Mouse (Mus musculus): Measurements from ENCODE around the gene Kctd3. TPM values are rescaled to one million over a fixed set of nuclear protein-coding genes. Genes with fewer than 3 reads are reported as not detected.
A peak's percentile ranks its signal among the peaks of the same experiment; 100 is the strongest.

Kctd3 gene
- polyA plus RNA-seq, 1 experiment: 25.4 TPM

DNA sequence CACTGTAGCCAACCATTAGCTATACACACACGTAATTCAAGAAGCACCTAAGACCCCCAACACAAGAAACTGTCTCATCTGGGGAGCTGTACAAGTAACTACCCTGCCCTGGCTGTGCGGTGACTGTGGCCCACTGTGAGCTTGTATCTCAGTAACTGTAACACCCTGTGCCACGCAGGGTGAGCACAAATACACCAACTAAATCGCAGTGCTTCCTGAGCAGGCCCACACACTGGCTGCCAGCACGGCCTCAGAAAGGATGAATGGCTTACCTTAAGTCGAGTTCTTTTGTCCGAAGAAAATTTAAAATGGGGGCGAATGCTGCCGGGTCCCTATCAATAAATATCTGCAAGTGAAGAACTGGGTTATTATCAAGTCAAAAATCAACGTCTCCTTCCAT lies 7.7 kb downstream of the Kctd3 start:
- DNase-seq (ENCODE audit: low read depth in 1 of 2, low spot score in 2 of 2): peak in 1 of 2 experiments; percentile 41
- Histone ChIP-seq H3K4me1 (ENCODE audit: control insufficient read depth, insufficient read depth, insufficient read length) (no peaks in the 10 kb centered on the region; the same call in 1 of the 2 replicates), H3K27me3 (ENCODE audit: control insufficient read depth, insufficient read depth, low read length) (no peaks in the 10 kb centered on the region), H3K36me3 (ENCODE audit: control insufficient read depth, insufficient read depth, low read length) (peaks cover 21% of the 10 kb centered on the region), H3K27ac (ENCODE audit: insufficient read depth, low read length) (peak overlapping the region; percentile 79), H3K4me3 (ENCODE audit: extremely low read depth, insufficient read depth, insufficient read length) (no peak overlapping the region)
- 63% methylated on average over 10 of the region's 10 CpGs for WGBS
- TF ChIP-seq CTCF (IDR thresholded peaks at IDR 0.05; ENCODE audit: extremely low read depth, insufficient read depth, insufficient read length, insufficient replicate concordance) (no peak), POLR2A (IDR thresholded peaks at IDR 0.05; ENCODE audit: low read depth, low read length) (no peak)

DNA sequence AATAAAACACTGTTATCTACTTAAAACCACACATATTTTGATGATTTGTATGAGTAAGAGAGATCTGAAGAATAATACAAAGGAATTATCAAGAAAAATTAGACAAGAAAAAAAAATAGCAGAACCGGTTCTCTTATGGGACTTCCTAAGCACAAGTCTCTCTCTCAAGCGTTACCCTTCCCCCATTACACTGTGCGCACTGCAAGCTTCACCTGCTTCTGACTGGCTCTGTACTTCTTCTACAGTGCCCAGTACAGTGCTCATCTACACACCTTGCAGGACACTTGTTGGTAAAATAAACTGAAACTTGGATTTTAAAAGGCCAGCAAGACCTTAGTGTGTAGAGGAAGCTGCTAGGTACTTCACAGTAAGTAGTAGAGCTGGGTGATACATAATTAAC lies 9.7 kb downstream of the Kctd3 start:
- Histone ChIP-seq H3K27ac (ENCODE audit: insufficient read depth, low read length) (no peak overlapping the region), H3K36me3 (ENCODE audit: control insufficient read depth, insufficient read depth, low read length) (peaks cover 30% of the 10 kb centered on the region), H3K4me1 (ENCODE audit: control insufficient read depth, insufficient read depth, insufficient read length) (no peaks in the 10 kb centered on the region; the same call in 1 of the 2 replicates), H3K27me3 (ENCODE audit: control insufficient read depth, insufficient read depth, low read length) (no peaks in the 10 kb centered on the region), H3K4me3 (ENCODE audit: extremely low read depth, insufficient read depth, insufficient read length) (no peak overlapping the region)
- no peak for DNase-seq (ENCODE audit: low read depth in 1 of 2, low spot score in 2 of 2)
- no peak for TF ChIP-seq POLR2A (IDR thresholded peaks at IDR 0.05; ENCODE audit: low read depth, low read length)
- no peak for TF ChIP-seq CTCF (IDR thresholded peaks at IDR 0.05; ENCODE audit: extremely low read depth, insufficient read depth, insufficient read length, insufficient replicate concordance)
- WGBS: 75% methylated on average over 3 of the region's 3 CpGs

DNA sequence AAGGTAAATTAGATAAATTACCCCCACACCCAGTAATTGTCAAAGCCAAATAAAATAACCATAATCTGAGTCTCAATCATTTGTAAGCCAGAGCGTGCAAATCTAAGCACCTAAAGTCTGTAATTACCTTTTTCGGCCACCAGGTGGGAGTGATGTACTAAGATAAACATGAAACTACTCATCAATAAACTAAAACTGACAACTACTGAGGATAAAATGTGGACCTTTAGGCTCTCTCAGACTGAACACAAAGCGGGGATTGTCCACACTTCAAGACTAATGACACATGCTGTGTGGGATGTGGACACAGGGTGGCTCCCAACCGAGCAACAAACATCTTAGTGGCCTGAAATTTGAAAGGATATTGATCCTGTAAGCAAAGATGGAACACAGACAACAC lies 14.4 kb downstream of the Kctd3 start:
- WGBS: 70% methylated on average over 4 of the region's 4 CpGs
- TF ChIP-seq CTCF (IDR thresholded peaks at IDR 0.05; ENCODE audit: extremely low read depth, insufficient read depth, insufficient read length, insufficient replicate concordance) (no peak), POLR2A (IDR thresholded peaks at IDR 0.05; ENCODE audit: low read depth, low read length) (no peak)
- peak; percentile 22 to 41 for DNase-seq (ENCODE audit: low read depth in 1 of 2, low spot score in 2 of 2)

DNA sequence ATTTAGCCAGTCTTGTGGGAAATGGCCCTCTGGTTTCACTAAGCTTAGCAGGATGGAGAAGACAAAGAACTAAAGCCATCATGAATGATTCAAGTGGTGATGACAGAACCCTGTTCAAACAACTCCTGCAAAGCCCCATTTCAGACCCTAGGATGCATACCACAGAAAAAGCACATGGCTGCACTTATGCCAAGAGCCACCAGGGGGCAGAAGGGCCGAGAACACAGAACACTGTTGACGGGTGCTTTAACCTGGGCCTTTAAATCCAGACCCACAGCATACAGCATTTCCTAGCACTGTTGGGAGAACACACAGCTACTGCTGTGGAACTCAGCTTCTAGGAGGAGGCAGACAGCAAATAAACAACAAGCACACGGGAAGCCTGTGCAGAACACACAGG lies 27.6 kb downstream of the Kctd3 start:
- Histone ChIP-seq H3K27ac (ENCODE audit: insufficient read depth, low read length) (no peak overlapping the region), H3K27me3 (ENCODE audit: control insufficient read depth, insufficient read depth, low read length) (no peaks in the 10 kb centered on the region), H3K4me3 (ENCODE audit: extremely low read depth, insufficient read depth, insufficient read length) (no peak overlapping the region), H3K4me1 (ENCODE audit: control insufficient read depth, insufficient read depth, insufficient read length) (no peaks in the 10 kb centered on the region), H3K36me3 (ENCODE audit: control insufficient read depth, insufficient read depth, low read length) (peaks cover 30% of the 10 kb centered on the region)
- TF ChIP-seq POLR2A (IDR thresholded peaks at IDR 0.05; ENCODE audit: low read depth, low read length) (no peak), CTCF (IDR thresholded peaks at IDR 0.05; ENCODE audit: extremely low read depth, insufficient read depth, insufficient read length, insufficient replicate concordance) (peak; percentile 55; the same call in 1 of the 2 replicates)
- DNase-seq (ENCODE audit: low read depth in 1 of 2, low spot score in 2 of 2): peak in 1 of 2 experiments; percentile 56
- WGBS: 59% methylated on average over 3 of the region's 3 CpGs

More for the DNA sequence above, 14.4 kb downstream of the Kctd3 start:
- Histone ChIP-seq H3K4me1 (ENCODE audit: control insufficient read depth, insufficient read depth, insufficient read length) (no peaks in the 10 kb centered on the region), H3K4me3 (ENCODE audit: extremely low read depth, insufficient read depth, insufficient read length) (no peak overlapping the region), H3K27me3 (ENCODE audit: control insufficient read depth, insufficient read depth, low read length) (no peaks in the 10 kb centered on the region), H3K27ac (ENCODE audit: insufficient read depth, low read length) (no peak overlapping the region), H3K36me3 (ENCODE audit: control insufficient read depth, insufficient read depth, low read length) (peaks cover 45% of the 10 kb centered on the region)

DNA sequence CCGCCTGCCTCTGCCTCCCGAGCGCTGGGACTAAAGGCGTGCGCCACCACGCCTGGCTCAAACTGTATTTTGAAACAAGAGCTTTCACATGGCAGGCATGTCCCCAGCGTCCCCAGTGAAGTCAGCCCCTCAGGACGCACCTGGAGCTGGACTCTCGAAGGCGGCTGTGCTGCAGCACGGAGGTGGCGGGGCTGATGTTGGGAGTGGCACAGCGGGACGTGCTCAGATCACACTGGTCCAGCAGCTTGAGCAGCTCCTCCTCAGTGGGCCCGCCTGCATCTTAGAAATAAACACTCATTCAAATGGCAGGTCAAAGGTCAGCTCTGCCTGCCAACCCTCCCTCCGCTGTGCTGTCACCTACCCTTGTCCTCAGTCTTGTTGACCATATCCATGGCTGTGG lies 33.7 kb downstream of the Kctd3 start:
- peaks cover 49% of the 10 kb centered on the region for H3K36me3 ChIP-seq (ENCODE audit: control insufficient read depth, insufficient read depth, low read length)
- TF ChIP-seq CTCF (IDR thresholded peaks at IDR 0.05; ENCODE audit: extremely low read depth, insufficient read depth, insufficient read length, insufficient replicate concordance): no peak
- no peak for TF ChIP-seq POLR2A (IDR thresholded peaks at IDR 0.05; ENCODE audit: low read depth, low read length)
- no peak overlapping the region for H3K27ac ChIP-seq (ENCODE audit: insufficient read depth, low read length)
- no peak for DNase-seq (ENCODE audit: low read depth in 1 of 2, low spot score in 2 of 2)
- 97% methylated on average over 16 of the region's 16 CpGs for WGBS
- H3K4me1 ChIP-seq (ENCODE audit: control insufficient read depth, insufficient read depth, insufficient read length): no peaks in the 10 kb centered on the region
- no peaks in the 10 kb centered on the region for H3K27me3 ChIP-seq (ENCODE audit: control insufficient read depth, insufficient read depth, low read length)
- H3K4me3 ChIP-seq (ENCODE audit: extremely low read depth, insufficient read depth, insufficient read length): no peak overlapping the region

DNA sequence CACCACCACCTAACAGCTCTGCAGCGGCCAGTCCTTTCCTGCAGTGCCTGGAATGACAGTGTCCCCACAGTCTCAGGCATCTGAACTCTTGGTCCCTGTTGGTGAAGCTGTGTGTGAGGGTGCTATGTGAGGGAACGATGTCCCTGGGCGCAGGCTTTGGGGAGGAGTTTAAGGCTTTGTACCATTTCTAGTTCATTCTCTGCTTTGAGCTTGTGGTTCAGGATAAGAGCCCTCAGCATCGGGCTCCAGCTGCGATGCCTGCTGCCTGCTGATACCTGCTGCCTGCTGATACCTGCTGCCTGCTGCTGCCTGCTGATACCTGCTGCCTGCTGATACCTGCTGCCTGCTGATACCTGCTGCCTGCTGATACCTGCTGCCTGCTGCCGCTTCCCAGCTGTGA lies 34.6 kb downstream of the Kctd3 start:
- Histone ChIP-seq H3K36me3 (ENCODE audit: control insufficient read depth, insufficient read depth, low read length) (peaks cover 49% of the 10 kb centered on the region), H3K4me1 (ENCODE audit: control insufficient read depth, insufficient read depth, insufficient read length) (no peaks in the 10 kb centered on the region), H3K27ac (ENCODE audit: insufficient read depth, low read length) (peak overlapping the region; percentile 5; the same call in 1 of the 2 replicates), H3K4me3 (ENCODE audit: extremely low read depth, insufficient read depth, insufficient read length) (no peak overlapping the region), H3K27me3 (ENCODE audit: control insufficient read depth, insufficient read depth, low read length) (no peaks in the 10 kb centered on the region)
- DNase-seq (ENCODE audit: low read depth in 1 of 2, low spot score in 2 of 2): no peak
- TF ChIP-seq CTCF (IDR thresholded peaks at IDR 0.05; ENCODE audit: extremely low read depth, insufficient read depth, insufficient read length, insufficient replicate concordance): no peak
- no peak for TF ChIP-seq POLR2A (IDR thresholded peaks at IDR 0.05; ENCODE audit: low read depth, low read length)
- 89% methylated on average over 6 of the region's 6 CpGs for WGBS

DNA sequence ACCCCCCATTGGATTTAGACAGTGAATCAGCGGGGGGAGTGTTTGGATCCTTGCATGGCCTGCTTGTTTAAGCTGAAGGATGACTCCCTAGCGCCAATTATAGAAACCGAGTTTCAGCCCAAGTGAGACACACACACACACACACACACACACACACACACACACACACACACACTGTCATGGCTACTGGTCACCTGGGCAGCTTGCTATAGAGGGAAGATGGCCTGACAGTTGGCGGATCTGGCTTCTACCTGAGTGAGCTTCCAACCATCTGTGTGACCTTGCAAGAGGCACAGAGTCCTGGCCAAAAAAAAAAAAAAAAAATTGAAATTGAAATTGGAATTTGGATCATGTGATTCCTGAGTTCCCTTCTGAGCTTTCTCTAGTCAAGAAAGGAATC lies 55.1 kb downstream of the Kctd3 start:
- Histone ChIP-seq H3K27ac (ENCODE audit: insufficient read depth, low read length) (no peak overlapping the region), H3K27me3 (ENCODE audit: control insufficient read depth, insufficient read depth, low read length) (no peaks in the 10 kb centered on the region), H3K36me3 (ENCODE audit: control insufficient read depth, insufficient read depth, low read length) (no peaks in the 10 kb centered on the region), H3K4me1 (ENCODE audit: control insufficient read depth, insufficient read depth, insufficient read length) (no peaks in the 10 kb centered on the region), H3K4me3 (ENCODE audit: extremely low read depth, insufficient read depth, insufficient read length) (no peak overlapping the region)
- no peak for DNase-seq (ENCODE audit: low read depth in 1 of 2, low spot score in 2 of 2)
- TF ChIP-seq CTCF (IDR thresholded peaks at IDR 0.05; ENCODE audit: extremely low read depth, insufficient read depth, insufficient read length, insufficient replicate concordance): no peak
- TF ChIP-seq POLR2A (IDR thresholded peaks at IDR 0.05; ENCODE audit: low read depth, low read length): no peak
- WGBS: 87% methylated on average over 4 of the region's 4 CpGs
